Mouse (Mus musculus) lung, embryonic 14.5 days (tissue): Measurements from ENCODE around the gene Arl2bp. TPM values are rescaled to one million over a fixed set of nuclear protein-coding genes. Genes with fewer than 3 reads are reported as not detected.

Experiments
- ATAC-seq: fragments of 200-750 bp; cut with Nextera tagmentation; 2 replicates; pipeline ENCODE4 v1.8.0; 2017; ENCODE audit warnings: mild to moderate bottlenecking, moderate TSS enrichment, moderate library complexity; ENCODE audit not compliant: insufficient read depth
- DNase-seq: peaks from one replicate; pipeline ENCODE4 v3.0.0-alpha.2; 2015
- H3K27ac ChIP-seq: fragments of 300-500 bp; sonication (generic); 2 replicates; pipeline ENCODE4 v1.5.1; 2014; ENCODE audit warnings: low read depth, mild to moderate bottlenecking, moderate library complexity
- H3K27me3 ChIP-seq: fragments of 300-500 bp; sonication (generic); 2 replicates; pipeline ENCODE4 v1.6.1; 2014; ENCODE audit warnings: low read length, control low read depth; ENCODE audit not compliant: insufficient read depth
- H3K36me3 ChIP-seq: fragments of 300-500 bp; sonication (generic); 2 replicates; pipeline ENCODE4 v1.6.1; 2014; ENCODE audit warnings: control low read depth; ENCODE audit not compliant: insufficient read depth
- H3K4me1 ChIP-seq: fragments of 300-500 bp; sonication (generic); 2 replicates; pipeline ENCODE4 v1.6.1; 2014; ENCODE audit warnings: antibody characterized with exemption, control low read depth; ENCODE audit not compliant: insufficient read depth
- H3K4me2 ChIP-seq: fragments of 300-500 bp; sonication (generic); 2 replicates; pipeline ENCODE4 v1.6.1; 2014; ENCODE audit warnings: mild to moderate bottlenecking
- H3K4me3 ChIP-seq: fragments of 300-500 bp; sonication (generic); 2 replicates; pipeline ENCODE4 v1.5.1; 2014; ENCODE audit warnings: low read depth, low read length
- H3K9ac ChIP-seq: fragments of 300-500 bp; sonication (generic); 2 replicates; pipeline ENCODE4 v1.6.1; 2014
- H3K9me3 ChIP-seq: fragments of 300-500 bp; sonication (generic); 2 replicates; pipeline ENCODE4 v1.6.1; 2016; ENCODE audit warnings: low read depth, low read length, control low read depth
- CTCF ChIP-seq: IDR thresholded peaks from 2 replicates; pipeline ENCODE4 v1.5.1; 2016; ENCODE audit warnings: antibody characterized with exemption, low read depth
- WGBS: fragments of 180-500 bp; shearing (Covaris S2); extraction: QIAGEN DNeasy Blood & Tissue Kit; methylation state at CpG from one replicate; pipeline ENCODE4 v1.1.7; 2014; 5-methylcytosine and 5-hydroxymethylcytosine counted together
- polyA plus RNA-seq: library from polyadenylated mRNA; unstranded; fragments of >200 nt; fragmentation: Nextera tagmentation; extraction: Ambion mirVana; gene quantifications from 2 replicates; pipeline ENCODE4 v1.2.1, GENCODE M21; 2014

The Arl2bp gene
- polyA plus RNA-seq, 1 experiment from 2014 or later = 78.7 TPM

DNA sequence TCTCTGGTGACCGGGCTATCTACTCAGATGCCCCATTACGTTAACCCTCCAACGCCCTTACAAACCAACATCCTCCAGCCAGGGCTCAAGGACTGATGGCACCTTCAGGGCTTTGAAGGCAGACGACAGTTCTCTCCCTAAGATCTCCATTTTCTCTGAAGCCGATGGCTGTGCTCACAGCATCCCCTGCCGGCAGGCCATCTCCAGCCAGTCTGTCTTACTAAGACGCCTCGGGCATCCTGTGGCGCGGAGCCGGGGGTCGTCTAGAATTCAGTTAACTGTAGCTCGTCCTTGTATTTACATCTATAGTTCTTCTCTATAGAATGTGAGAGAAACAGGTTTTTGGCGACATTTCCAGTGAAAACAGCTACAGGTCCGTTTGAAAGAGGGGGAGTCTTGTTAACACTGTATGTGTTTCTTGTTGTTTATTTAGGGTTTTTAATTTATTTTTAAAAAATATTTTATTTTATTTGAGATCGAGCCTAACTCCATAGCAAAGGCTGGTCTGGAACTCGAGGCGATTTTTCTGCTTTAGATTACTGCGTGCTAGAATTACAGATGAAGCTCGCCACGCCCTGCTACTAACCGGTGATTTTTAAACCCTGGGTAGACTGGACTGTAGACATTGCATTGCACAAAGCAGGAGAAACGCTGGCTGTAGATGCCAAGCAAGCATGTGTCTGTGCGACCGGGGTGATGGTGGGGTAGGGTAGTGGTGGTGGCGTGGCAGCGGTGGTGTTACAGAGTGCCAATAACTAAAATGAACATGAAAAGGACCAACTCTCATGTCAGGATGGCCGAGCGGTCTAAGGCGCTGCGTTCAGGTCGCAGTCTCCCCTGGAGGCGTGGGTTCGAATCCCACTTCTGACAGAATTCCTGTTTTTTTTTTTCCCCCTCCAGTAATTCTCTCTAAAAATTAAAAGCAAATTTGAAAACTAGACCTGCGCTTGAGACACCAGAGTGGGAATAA is 36.7 kb downstream of the Arl2bp start:
- peak overlapping the region; percentile 51 for H3K4me3 ChIP-seq
- peak overlapping the region; percentile 42; the same call in 1 of the 2 replicates for H3K27ac ChIP-seq
- H3K9ac ChIP-seq = peak overlapping the region; percentile 10
- DNase-seq = peak; percentile 92
- H3K4me2 ChIP-seq = peak overlapping the region; percentile 64
- WGBS = under 1% methylated on average over 35 of the region's 35 CpGs
- H3K27me3 ChIP-seq = no peaks in the 10 kb centered on the region
- H3K9me3 ChIP-seq = no peaks in the 10 kb centered on the region
- H3K4me1 ChIP-seq = no peaks in the 10 kb centered on the region
- no peaks in the 10 kb centered on the region for H3K36me3 ChIP-seq
- peak; percentile 84 for ATAC-seq
- peak; percentile 96 for TF ChIP-seq CTCF

DNA sequence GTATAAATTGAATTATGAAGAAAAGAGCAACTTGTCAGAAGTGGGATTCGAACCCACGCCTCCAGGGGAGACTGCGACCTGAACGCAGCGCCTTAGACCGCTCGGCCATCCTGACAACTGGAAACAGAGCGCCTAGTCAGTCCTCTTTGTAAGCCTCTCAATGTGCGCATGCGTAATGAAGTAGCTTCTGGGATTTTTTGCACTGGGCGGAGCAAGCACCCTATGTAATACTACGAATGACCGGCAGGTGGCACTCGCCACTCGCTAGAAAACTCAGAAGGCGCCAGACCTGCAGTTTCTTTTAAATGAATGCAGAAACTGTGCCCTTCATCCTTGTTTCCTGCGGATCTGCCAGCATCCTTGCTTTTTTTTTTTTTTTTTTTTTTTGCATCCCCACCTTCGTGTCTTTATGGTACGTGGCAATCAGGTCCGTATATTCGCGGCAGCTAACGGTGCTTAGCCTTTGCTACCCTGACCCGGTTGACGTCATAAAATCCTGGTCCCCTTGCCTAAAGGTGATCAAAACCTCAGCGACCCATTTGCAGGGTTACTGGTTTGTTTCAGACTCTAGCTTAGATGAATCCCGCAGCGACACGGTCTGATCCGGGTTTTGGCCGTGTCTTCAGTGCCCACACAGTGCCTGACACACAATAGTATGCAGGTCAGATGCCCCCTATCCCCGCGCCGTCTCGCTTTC is 37.7 kb downstream of the Arl2bp start:
- under 1% methylated on average over 35 of the region's 35 CpGs for WGBS
- DNase-seq = peak; percentile 100
- Histone ChIP-seq H3K9ac (peak overlapping the region; percentile 42), H3K4me2 (peak overlapping the region; percentile 74), H3K9me3 (no peaks in the 10 kb centered on the region), H3K4me1 (no peaks in the 10 kb centered on the region), H3K27me3 (no peaks in the 10 kb centered on the region), H3K4me3 (peak overlapping the region; percentile 51), H3K36me3 (no peaks in the 10 kb centered on the region), H3K27ac (no peak overlapping the region)
- peak; percentile 90 for ATAC-seq
- TF ChIP-seq CTCF = peak; percentile 90

GRCm38 (mm10) chr8:94704669-94704984 is 38.2 kb downstream of the Arl2bp start:
- Histone ChIP-seq H3K4me2 (peak overlapping the region; percentile 74), H3K27me3 (no peaks in the 10 kb centered on the region), H3K36me3 (no peaks in the 10 kb centered on the region), H3K4me1 (no peaks in the 10 kb centered on the region), H3K27ac (no peak overlapping the region), H3K9me3 (no peaks in the 10 kb centered on the region), H3K4me3 (peak overlapping the region; percentile 51), H3K9ac (peak overlapping the region; percentile 42)
- no peak for TF ChIP-seq CTCF
- DNase-seq (no peak), ATAC-seq (no peak)
- 16% methylated on average over 9 of the region's 9 CpGs for WGBS

- no peaks in the 10 kb centered on the region for H3K4me1 ChIP-seq
- no peak overlapping the region for H3K27ac ChIP-seq
- TF ChIP-seq CTCF = no peak
- ATAC-seq = no peak
- H3K27me3 ChIP-seq = no peaks in the 10 kb centered on the region
- H3K9me3 ChIP-seq = no peaks in the 10 kb centered on the region
- H3K4me2 ChIP-seq = no peak overlapping the region
- WGBS = 74% methylated on average over 10 of the region's 10 CpGs
- DNase-seq = no peak
- H3K36me3 ChIP-seq = no peaks in the 10 kb centered on the region
- H3K9ac ChIP-seq = no peak overlapping the region
- H3K4me3 ChIP-seq = no peak overlapping the region
Observed at GRCm38 (mm10) chr8:94705581-94706245, 39.3 kb downstream of the Arl2bp start.

- H3K36me3 ChIP-seq = no peaks in the 10 kb centered on the region
- no peak overlapping the region for H3K9ac ChIP-seq
- no peak for ATAC-seq
- 66% methylated on average over 9 of the region's 9 CpGs for WGBS
- no peak overlapping the region for H3K27ac ChIP-seq
- no peak for DNase-seq
- no peak overlapping the region for H3K4me2 ChIP-seq
- H3K9me3 ChIP-seq = no peaks in the 10 kb centered on the region
- no peak for TF ChIP-seq CTCF
- no peak overlapping the region for H3K4me3 ChIP-seq
- H3K4me1 ChIP-seq = no peaks in the 10 kb centered on the region
- no peaks in the 10 kb centered on the region for H3K27me3 ChIP-seq
Observed at GRCm38 (mm10) chr8:94706732-94707395, 40.5 kb downstream of the Arl2bp start.

- Histone ChIP-seq H3K27ac (no peak overlapping the region), H3K36me3 (no peaks in the 10 kb centered on the region), H3K9ac (no peak overlapping the region), H3K27me3 (no peaks in the 10 kb centered on the region), H3K4me1 (no peaks in the 10 kb centered on the region), H3K4me3 (no peak overlapping the region), H3K4me2 (no peak overlapping the region), H3K9me3 (no peaks in the 10 kb centered on the region)
- ATAC-seq = no peak
- no peak for DNase-seq
- WGBS = 60% methylated on average over 8 of the region's 8 CpGs
- TF ChIP-seq CTCF = no peak
Observed at GRCm38 (mm10) chr8:94710336-94710735, 43.9 kb downstream of the Arl2bp start.
